Mouse (Mus musculus) CH12.LX (cell line): ENCODE data around the gene Lrp6. TPM values are rescaled to one million over a fixed set of nuclear protein-coding genes. Genes with fewer than 3 reads are reported as not detected.

ENCODE experiments used
- DNase-seq: peaks from one replicate; pipeline ENCODE4 v3.0.0-alpha.2; 2013; ENCODE audit errors: extremely low read depth
- H3K27ac ChIP-seq: 2 replicates; pipeline ENCODE4 v1.5.1; 2012; ENCODE audit warnings: low read depth, mild to moderate bottlenecking, control low read depth, moderate library complexity; ENCODE audit not compliant: insufficient read depth
- H3K27me3 ChIP-seq: replicated peaks from 2 replicates; pipeline ENCODE3; 2012; ENCODE audit warnings: inconsistent platforms
- H3K36me3 ChIP-seq, 2 experiments: replicated peaks in 1 of 2; 2 replicates each; pipeline versions ENCODE3 to v1.6.1; 2012; ENCODE audit warnings: inconsistent platforms in 1 of 2, low read length in 1 of 2, mild to moderate bottlenecking in 1 of 2, mixed read lengths in 1 of 2, moderate library complexity in 1 of 2; ENCODE audit not compliant: control insufficient read depth in 1 of 2, insufficient read depth in 1 of 2
- H3K4me1 ChIP-seq, 2 experiments: 2 replicates each; pipeline ENCODE4 v1.6.1; 2012; ENCODE audit warnings: inconsistent platforms in 1 of 2, moderate library complexity in 1 of 2; ENCODE audit not compliant: insufficient read depth in 2 of 2, control insufficient read depth in 1 of 2
- H3K4me2 ChIP-seq: 2 replicates; pipeline ENCODE4 v1.6.1; 2012; ENCODE audit warnings: low read depth, mild to moderate bottlenecking, control low read depth; ENCODE audit not compliant: poor library complexity, insufficient read depth, severe bottlenecking
- H3K4me3 ChIP-seq, 3 experiments: fragments of 150-350 bp in 1 of 3; sonication (generic) in 1 of 3; replicated peaks in 1 of 3; 2 replicates each; pipeline versions ENCODE3 to v1.5.1; 2011 to 2012; ENCODE audit warnings: low read depth in 2 of 3, low read length in 2 of 3, mild to moderate bottlenecking in 2 of 3, moderate library complexity in 2 of 3, control low read depth in 1 of 3, improper control_type of control experiment in 1 of 3, inconsistent platforms in 1 of 3, mixed read lengths in 1 of 3; ENCODE audit not compliant: poor library complexity in 1 of 3
- H3K79me2 ChIP-seq: replicated peaks from 2 replicates; pipeline ENCODE4 v1.6.1; 2012; ENCODE audit warnings: mild to moderate bottlenecking, moderate library complexity; ENCODE audit not compliant: control insufficient read depth, poor library complexity, insufficient read depth, severe bottlenecking; ENCODE audit errors: extremely low read depth
- H3K9ac ChIP-seq: 2 replicates; pipeline ENCODE4 v1.6.1; 2012; ENCODE audit warnings: low read depth, mild to moderate bottlenecking, control low read depth, moderate library complexity; ENCODE audit not compliant: insufficient read depth
- H3K9me3 ChIP-seq: replicated peaks from 2 replicates; pipeline ENCODE3; 2012; ENCODE audit warnings: low read length, inconsistent platforms, mixed read lengths
- CHD1 ChIP-seq: IDR thresholded peaks from 2 replicates; pipeline ENCODE4 v1.6.1; 2012; ENCODE audit warnings: low read depth, low read length, improper control_type of control experiment, inconsistent platforms
- CHD2 ChIP-seq: IDR thresholded peaks from 2 replicates; pipeline ENCODE4 v1.6.1; 2011; ENCODE audit warnings: low read length, improper control_type of control experiment
- CTCF ChIP-seq, 2 experiments: IDR thresholded peaks in 1 of 2; conservative IDR thresholded peaks in 1 of 2; 2 replicates each; pipeline ENCODE4 v1.5.1; 2011 to 2012; ENCODE audit warnings: low read depth in 2 of 2, low read length in 2 of 2, improper control_type of control experiment in 1 of 2, inconsistent platforms in 1 of 2, mild to moderate bottlenecking in 1 of 2, moderate library complexity in 1 of 2
- ELF1 ChIP-seq: IDR thresholded peaks from 2 replicates; pipeline ENCODE4 v1.6.1; 2014; ENCODE audit warnings: low read depth, mild to moderate bottlenecking, inconsistent platforms, low read length, improper control_type of control experiment
- GABPA ChIP-seq: IDR thresholded peaks from 2 replicates; pipeline ENCODE4 v1.6.1; 2012; ENCODE audit warnings: low read depth, low read length, improper control_type of control experiment, inconsistent platforms; ENCODE audit not compliant: insufficient replicate concordance
- IRF4 ChIP-seq: IDR thresholded peaks from 2 replicates; pipeline ENCODE4 v1.6.1; 2014; ENCODE audit warnings: low read depth, mild to moderate bottlenecking, inconsistent platforms, low read length, improper control_type of control experiment
- JUN ChIP-seq: IDR thresholded peaks from 2 replicates; pipeline ENCODE4 v1.6.1; 2011; ENCODE audit warnings: low read depth, mild to moderate bottlenecking, low read length, improper control_type of control experiment, moderate library complexity; ENCODE audit not compliant: insufficient read depth
- JUND ChIP-seq: conservative IDR thresholded peaks from 2 replicates; pipeline ENCODE4 v1.6.1; 2011; ENCODE audit warnings: low read depth, low read length, improper control_type of control experiment
- KAT2A ChIP-seq: IDR thresholded peaks from 2 replicates; pipeline ENCODE4 v1.6.1; 2012; ENCODE audit warnings: low read length, improper control_type of control experiment, inconsistent platforms; ENCODE audit not compliant: insufficient replicate concordance
- MAFK ChIP-seq: IDR thresholded peaks from 2 replicates; pipeline ENCODE4 v1.6.1; 2011; ENCODE audit warnings: low read length, improper control_type of control experiment; ENCODE audit not compliant: insufficient replicate concordance
- MAX ChIP-seq: IDR thresholded peaks from 2 replicates; pipeline ENCODE4 v1.6.1; 2011; ENCODE audit warnings: low read length, improper control_type of control experiment
- MAZ ChIP-seq: IDR thresholded peaks from 2 replicates; pipeline ENCODE4 v1.6.1; 2012; ENCODE audit warnings: low read depth, mild to moderate bottlenecking, inconsistent platforms, low read length, improper control_type of control experiment, moderate library complexity
- MEF2A ChIP-seq: IDR thresholded peaks from 2 replicates; pipeline ENCODE4 v1.6.1; 2014; ENCODE audit warnings: low read depth, mild to moderate bottlenecking, inconsistent platforms, low read length, improper control_type of control experiment, borderline replicate concordance
- MYC ChIP-seq: IDR thresholded peaks from 2 replicates; pipeline ENCODE4 v1.6.1; 2011; ENCODE audit warnings: low read depth, mild to moderate bottlenecking, improper control_type of control experiment, low read length
- NELFE ChIP-seq: IDR thresholded peaks from 2 replicates; pipeline ENCODE4 v1.6.1; 2011; ENCODE audit warnings: low read depth, low read length, improper control_type of control experiment
- NRF1 ChIP-seq: IDR thresholded peaks from 2 replicates; pipeline ENCODE4 v1.6.1; 2014; ENCODE audit warnings: low read depth, mild to moderate bottlenecking, inconsistent platforms, low read length, improper control_type of control experiment, moderate library complexity
- PAX5 ChIP-seq: IDR thresholded peaks from 2 replicates; pipeline ENCODE4 v1.6.1; 2012; ENCODE audit warnings: low read length, inconsistent platforms, mixed read lengths
- POLR2A ChIP-seq: IDR thresholded peaks from 2 replicates; pipeline ENCODE4 v1.6.1; 2011; ENCODE audit warnings: low read depth, mild to moderate bottlenecking, improper control_type of control experiment, low read length
- SMC3 ChIP-seq: IDR thresholded peaks from 2 replicates; pipeline ENCODE4 v1.6.1; 2011; ENCODE audit warnings: low read depth, low read length, improper control_type of control experiment
- UBTF ChIP-seq: IDR thresholded peaks from 2 replicates; pipeline ENCODE4 v1.6.1; 2012; ENCODE audit warnings: low read depth, mild to moderate bottlenecking, inconsistent platforms, low read length, improper control_type of control experiment, moderate library complexity
- USF2 ChIP-seq: conservative IDR thresholded peaks from 2 replicates; pipeline ENCODE4 v1.6.1; 2011; ENCODE audit warnings: low read depth, low read length, improper control_type of control experiment
- ZC3H11A ChIP-seq: IDR thresholded peaks from 2 replicates; pipeline ENCODE4 v1.6.1; 2012; ENCODE audit warnings: low read depth, mild to moderate bottlenecking, inconsistent platforms, low read length, improper control_type of control experiment
- ZMIZ1 ChIP-seq: IDR thresholded peaks from 2 replicates; pipeline ENCODE4 v1.6.1; 2012; ENCODE audit warnings: low read depth, mild to moderate bottlenecking, inconsistent platforms, low read length, improper control_type of control experiment
- ZNF384 ChIP-seq: IDR thresholded peaks from 2 replicates; pipeline ENCODE4 v1.6.1; 2012; ENCODE audit warnings: low read depth, low read length, improper control_type of control experiment, inconsistent platforms
- dilution Hi-C: fragments of 300-500 bp; cut with MboI; formaldehyde crosslinking; loops from 2 replicates; pipeline ENCODE4 v1.14.3; 2020; ENCODE audit warnings: low sequenced_read_pairs; ENCODE audit not compliant: extremely low pct_unique_long_range_greater_than_20kb, extremely low pct_ligation_motif_present
- in situ Hi-C: fragments of 300-500 bp; cut with MboI; formaldehyde crosslinking; loops from 3 replicates; pipeline ENCODE4 v1.14.3; 2019; ENCODE audit warnings: low sequenced_read_pairs, low pct_ligation_motif_present, low pct_unique_long_range_greater_than_20kb, mixed read lengths
- polyA plus RNA-seq: library from polyadenylated mRNA; unstranded; fragments of >175 nt; gene quantifications from 2 replicates; pipeline ENCODE4 v1.2.1, GENCODE M21; 2012; ENCODE audit warnings: low read depth; ENCODE audit not compliant: insufficient read length
- total RNA-seq, 2 experiments: library from RNA; depleted of rRNA; stranded (reverse); fragments of 300-350 nt in 1 of 2; fragments of >200 nt in 1 of 2; gene quantifications; 2 replicates each; pipeline ENCODE4 v1.2.3; 2012 to 2014

The Lrp6 gene
- total and polyA plus RNA-seq, 3 experiments, result 12.4 to 15.6 (median 13.3) TPM

- H3K27ac ChIP-seq, result no peak overlapping the region
- TF ChIP-seq USF2 (no peak), GABPA (no peak), ZMIZ1 (no peak), ZNF384 (no peak), ZC3H11A (no peak), MYC (no peak), CHD1 (no peak), MAFK (no peak), MAZ (no peak), MEF2A (no peak), IRF4 (no peak), ELF1 (no peak), NRF1 (no peak), JUND (no peak), CTCF (conservative IDR thresholded peaks at IDR 0.05 in 1 of 2, IDR thresholded peaks at IDR 0.05 in 1 of 2; ENCODE audit: low read depth in 2 of 2, low read length in 2 of 2) (no peak), KAT2A (no peak), PAX5 (no peak), MAX (no peak), JUN (no peak), CHD2 (no peak)
- H3K4me3 ChIP-seq, result no peak overlapping the region
- H3K36me3 ChIP-seq, result no peaks in the 10 kb centered on the region
- H3K4me2 ChIP-seq, result no peak overlapping the region
- H3K27me3 ChIP-seq, result peaks cover 6% of the 10 kb centered on the region
- H3K79me2 ChIP-seq, result no peaks in the 10 kb centered on the region
- H3K4me1 ChIP-seq, result peaks cover 5 to 15% of the 10 kb centered on the region in 2 experiments; a peak in 3 of 4 replicates
- in situ Hi-C loops (no loop called here), dilution Hi-C loops (no loop called here)
- DNase-seq, result no peak
- no peaks in the 10 kb centered on the region for H3K9me3 ChIP-seq
- no peak overlapping the region for H3K9ac ChIP-seq
Observed at GRCm38 (mm10) chr6:134579506-134579905, 12.7 kb upstream of the Lrp6 start.

GRCm38 (mm10) chr6:134578039-134578438 lies 11.3 kb upstream of the Lrp6 start:
- Histone ChIP-seq H3K4me2 (no peak overlapping the region), H3K4me3 (no peak overlapping the region), H3K9me3 (no peaks in the 10 kb centered on the region), H3K79me2 (no peaks in the 10 kb centered on the region), H3K36me3 (no peaks in the 10 kb centered on the region), H3K27me3 (peaks cover 6% of the 10 kb centered on the region)
- in situ Hi-C loops, result no loop called here
- TF ChIP-seq USF2 (no peak), POLR2A (no peak), NELFE (no peak), CHD2 (no peak), ZC3H11A (no peak), ZNF384 (no peak), UBTF (no peak), NRF1 (no peak), SMC3 (no peak)
- TF ChIP-seq, all 38 proteins: peak for 0
- no peak overlapping the region for H3K9ac ChIP-seq
- DNase-seq, result no peak
- no peak overlapping the region for H3K27ac ChIP-seq
- dilution Hi-C loops, result no loop called here
- H3K4me1 ChIP-seq, result peaks cover 6 to 20% of the 10 kb centered on the region in 2 experiments; a peak in 3 of 4 replicates
